Mouse (Mus musculus): ENCODE measurements at regions not wholly inside any gene's neighbourhood (a gene's known extent, or its start where the extent isn't known, plus 50 kb on each side); places are given as distances from the start of the nearest gene placed in this dataset.

DNA sequence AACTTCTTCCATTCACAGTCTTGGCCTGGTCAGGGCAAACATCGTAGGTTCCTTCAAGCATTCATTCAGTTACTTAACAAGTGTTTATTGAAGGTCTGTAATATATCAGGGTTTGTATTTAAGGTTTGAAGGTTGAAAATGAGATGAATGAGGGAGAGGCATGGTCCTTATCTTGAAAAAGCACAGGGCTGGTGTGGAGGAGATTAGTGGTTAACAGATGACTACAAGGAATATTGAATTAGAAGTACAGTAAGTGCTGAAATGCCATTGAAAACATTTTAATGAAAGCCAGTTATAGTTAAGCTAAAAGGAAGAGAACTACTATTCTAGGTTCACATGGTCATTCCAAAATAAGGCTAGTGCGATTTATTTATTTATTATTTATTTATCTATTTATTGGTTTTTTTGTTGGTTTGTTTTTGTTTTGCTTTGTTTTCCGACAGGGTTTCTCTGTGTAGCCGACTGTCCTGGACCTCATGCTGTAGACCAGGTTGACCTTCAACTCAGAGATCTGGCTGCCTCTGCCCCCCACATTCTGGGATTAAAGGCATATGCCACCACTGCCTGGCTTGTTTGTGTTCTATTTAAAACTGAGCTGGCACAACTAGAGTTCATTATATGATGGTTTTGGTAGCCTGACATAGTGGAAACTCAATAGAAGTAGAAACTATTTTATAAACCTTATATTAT is 718.1 kb downstream of the Adgrl2 start:
- TF ChIP-seq POLR2A (IDR thresholded peaks at IDR 0.05; ENCODE audit: borderline replicate concordance, extremely low read depth, low read depth, low read length) (no peak), CTCF (IDR thresholded peaks at IDR 0.05; ENCODE audit: insufficient read depth, low read length) (no peak)
- H3K4me3 ChIP-seq (replicated peaks; ENCODE audit: extremely low read depth, low read depth, low read length) = no peak overlapping the region
- no peaks in the 10 kb centered on the region for H3K4me1 ChIP-seq (ENCODE audit: control insufficient read depth, insufficient read depth, low read length)
- 90% methylated on average over 4 of the region's 4 CpGs for WGBS
- DNase-seq = no peak

DNA sequence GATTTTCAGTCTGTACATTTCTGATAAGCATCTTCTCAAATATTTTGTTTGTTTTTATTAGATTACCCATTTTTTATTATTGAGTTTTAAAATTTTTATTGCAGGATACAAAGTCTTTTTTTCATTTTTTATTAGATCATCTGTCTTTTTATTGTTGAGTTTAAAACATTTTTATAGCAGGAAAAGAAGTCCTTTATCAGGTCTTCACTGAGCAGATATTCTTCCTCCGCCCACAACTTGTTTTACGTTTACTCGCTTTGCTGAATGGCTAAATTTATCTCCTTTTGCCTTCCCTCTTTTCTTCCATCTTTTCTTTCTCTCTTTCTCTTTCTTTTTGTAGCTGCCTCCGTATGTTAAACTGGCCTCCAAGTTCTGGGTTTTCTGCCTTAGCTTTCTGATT is 721.5 kb downstream of the Adgrl2 start:
- Histone ChIP-seq H3K4me3 (replicated peaks; ENCODE audit: extremely low read depth, low read depth, low read length) (no peak overlapping the region), H3K4me1 (ENCODE audit: control insufficient read depth, insufficient read depth, low read length) (no peaks in the 10 kb centered on the region)
- DNase-seq = no peak
- 94% methylated on average over 4 of the region's 4 CpGs for WGBS
- no peak for TF ChIP-seq POLR2A (IDR thresholded peaks at IDR 0.05; ENCODE audit: borderline replicate concordance, extremely low read depth, low read depth, low read length)
- TF ChIP-seq CTCF (IDR thresholded peaks at IDR 0.05; ENCODE audit: insufficient read depth, low read length) = no peak

- no peak overlapping the region for H3K4me3 ChIP-seq (replicated peaks; ENCODE audit: extremely low read depth, low read depth, low read length)
- WGBS = 86% methylated on average over 1 of the region's 1 CpGs
- H3K4me1 ChIP-seq (ENCODE audit: control insufficient read depth, insufficient read depth, low read length) = no peaks in the 10 kb centered on the region
- no peak for TF ChIP-seq CTCF (IDR thresholded peaks at IDR 0.05; ENCODE audit: insufficient read depth, low read length)
- no peak for TF ChIP-seq POLR2A (IDR thresholded peaks at IDR 0.05; ENCODE audit: borderline replicate concordance, extremely low read depth, low read depth, low read length)
- DNase-seq = no peak
These were observed 731.1 kb downstream of the Adgrl2 start for GRCm38 (mm10) chr3:148259211-148259610.

- Histone ChIP-seq H3K4me1 (ENCODE audit: control insufficient read depth, insufficient read depth, low read length) (0 out of 2 replicates have a peak, but pooled peaks cover 5% of the 10 kb centered on the region), H3K4me3 (replicated peaks; ENCODE audit: extremely low read depth, low read depth, low read length) (no peak overlapping the region)
- 30% methylated on average over 1 of the region's 1 CpGs for WGBS
- TF ChIP-seq POLR2A (IDR thresholded peaks at IDR 0.05; ENCODE audit: borderline replicate concordance, extremely low read depth, low read depth, low read length) (no peak), CTCF (IDR thresholded peaks at IDR 0.05; ENCODE audit: insufficient read depth, low read length) (no peak)
- peak; percentile 5 for DNase-seq
These were observed 741.7 kb downstream of the Adgrl2 start for GRCm38 (mm10) chr3:148248617-148249016.

- no peak overlapping the region for H3K4me3 ChIP-seq (replicated peaks; ENCODE audit: extremely low read depth, low read depth, low read length)
- H3K4me1 ChIP-seq (ENCODE audit: control insufficient read depth, insufficient read depth, low read length) = 0 out of 2 replicates have a peak, but pooled peaks cover 5% of the 10 kb centered on the region
- no peak for DNase-seq
- TF ChIP-seq CTCF (IDR thresholded peaks at IDR 0.05; ENCODE audit: insufficient read depth, low read length) (no peak), POLR2A (IDR thresholded peaks at IDR 0.05; ENCODE audit: borderline replicate concordance, extremely low read depth, low read depth, low read length) (no peak)
These were observed 743.6 kb downstream of the Adgrl2 start for GRCm38 (mm10) chr3:148246786-148247185.

- Histone ChIP-seq H3K4me1 (ENCODE audit: control insufficient read depth, insufficient read depth, low read length) (no peaks in the 10 kb centered on the region), H3K4me3 (replicated peaks; ENCODE audit: extremely low read depth, low read depth, low read length) (no peak overlapping the region)
- no peak for DNase-seq
- TF ChIP-seq POLR2A (IDR thresholded peaks at IDR 0.05; ENCODE audit: borderline replicate concordance, extremely low read depth, low read depth, low read length) = no peak
- TF ChIP-seq CTCF (IDR thresholded peaks at IDR 0.05; ENCODE audit: insufficient read depth, low read length) = no peak
These were observed 752.3 kb downstream of the Adgrl2 start for GRCm38 (mm10) chr3:148238093-148238492.

- WGBS = 81% methylated on average over 6 of the region's 6 CpGs
- no peaks in the 10 kb centered on the region for H3K4me1 ChIP-seq (ENCODE audit: control insufficient read depth, insufficient read depth, low read length)
- H3K4me3 ChIP-seq (replicated peaks; ENCODE audit: extremely low read depth, low read depth, low read length) = no peak overlapping the region
- no peak for DNase-seq
- TF ChIP-seq CTCF (IDR thresholded peaks at IDR 0.05; ENCODE audit: insufficient read depth, low read length) (no peak), POLR2A (IDR thresholded peaks at IDR 0.05; ENCODE audit: borderline replicate concordance, extremely low read depth, low read depth, low read length) (no peak)
These were observed 752.8 kb downstream of the Adgrl2 start for GRCm38 (mm10) chr3:148237555-148237954.

DNA sequence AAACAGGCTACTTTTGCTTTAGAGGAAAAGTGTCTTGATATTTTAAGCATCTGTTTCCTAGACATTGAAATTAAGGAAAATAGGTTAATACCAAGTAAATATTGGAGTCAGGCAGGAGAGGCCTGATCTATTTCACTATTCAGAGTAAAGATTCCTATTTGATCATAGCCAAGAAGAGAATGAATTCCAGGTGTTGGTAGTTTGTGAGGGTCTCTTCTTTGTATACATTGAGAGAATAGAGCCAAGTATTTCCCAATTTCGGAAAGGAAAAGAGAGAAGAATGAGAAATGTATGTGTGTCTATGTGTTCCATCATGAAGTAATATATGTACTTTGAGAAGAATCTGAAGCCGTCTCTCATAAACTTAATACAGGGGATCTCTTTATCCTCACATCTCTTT is 756.7 kb downstream of the Adgrl2 start:
- TF ChIP-seq POLR2A (IDR thresholded peaks at IDR 0.05; ENCODE audit: borderline replicate concordance, extremely low read depth, low read depth, low read length) = no peak
- no peak for TF ChIP-seq CTCF (IDR thresholded peaks at IDR 0.05; ENCODE audit: insufficient read depth, low read length)
- WGBS = 88% methylated on average over 2 of the region's 2 CpGs
- DNase-seq = no peak

DNA sequence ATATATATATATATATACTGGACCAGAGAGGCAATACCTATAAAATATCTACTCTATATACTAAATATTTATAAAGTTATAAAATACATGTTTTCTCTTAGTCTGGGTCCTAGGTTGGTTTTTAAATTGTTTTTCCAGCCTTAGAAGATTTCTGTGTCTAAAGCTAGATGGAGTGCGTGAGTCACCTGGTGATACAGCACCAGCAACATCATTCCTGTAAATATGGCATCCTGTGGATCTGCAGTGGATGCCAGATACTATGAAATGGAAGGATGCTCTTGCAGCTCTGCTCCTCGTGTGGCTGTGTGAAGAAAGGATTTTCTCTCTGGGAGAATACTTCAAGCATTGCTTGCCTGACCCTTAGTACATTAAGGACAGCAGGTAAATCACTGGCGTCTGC is 761.2 kb downstream of the Adgrl2 start:
- WGBS = 69% methylated on average over 3 of the region's 3 CpGs
- TF ChIP-seq POLR2A (IDR thresholded peaks at IDR 0.05; ENCODE audit: borderline replicate concordance, extremely low read depth, low read depth, low read length) = no peak
- TF ChIP-seq CTCF (IDR thresholded peaks at IDR 0.05; ENCODE audit: insufficient read depth, low read length) = no peak
- no peak for DNase-seq
- H3K4me3 ChIP-seq (replicated peaks; ENCODE audit: extremely low read depth, low read depth, low read length) = no peak overlapping the region
- H3K4me1 ChIP-seq (ENCODE audit: control insufficient read depth, insufficient read depth, low read length) = no peaks in the 10 kb centered on the region

More for the DNA sequence above, 756.7 kb downstream of the Adgrl2 start:
- Histone ChIP-seq H3K4me1 (ENCODE audit: control insufficient read depth, insufficient read depth, low read length) (no peaks in the 10 kb centered on the region), H3K4me3 (replicated peaks; ENCODE audit: extremely low read depth, low read depth, low read length) (no peak overlapping the region)

GRCm38 (mm10) chr3:148228002-148228707 is 762.2 kb downstream of the Adgrl2 start:
- no peak overlapping the region for H3K4me3 ChIP-seq (replicated peaks; ENCODE audit: extremely low read depth, low read depth, low read length)
- no peaks in the 10 kb centered on the region for H3K4me1 ChIP-seq (ENCODE audit: control insufficient read depth, insufficient read depth, low read length)
- TF ChIP-seq CTCF (IDR thresholded peaks at IDR 0.05; ENCODE audit: insufficient read depth, low read length) (no peak), POLR2A (IDR thresholded peaks at IDR 0.05; ENCODE audit: borderline replicate concordance, extremely low read depth, low read depth, low read length) (no peak)
- DNase-seq = no peak
- WGBS = 58% methylated on average over 9 of the region's 9 CpGs
